Mouse (Mus musculus) heart, postnatal 14 days (tissue): ENCODE results near the gene Tnip1. TPM values are rescaled to one million over a fixed set of nuclear protein-coding genes. Genes with fewer than 3 reads are reported as not detected.
"Not testable (repeated sequence)": the region's sequence is repeated elsewhere in the genome, so short reads cannot be mapped to it uniquely, and the experiment has no call there.

Experiments used
- DNase-seq, 2 experiments: peaks; one replicate each; pipeline ENCODE4 v3.0.0; 2021 to 2022
- intact Hi-C: fragments of 180-260 bp; cut with DNase I; formaldehyde crosslinking; loops from one replicate; pipeline ENCODE4 v1.15.1; 2025
- total RNA-seq, 2 experiments: library from RNA; stranded (reverse); gene quantifications; 2 replicates each; pipeline ENCODE4 v1.2.3; 2021

The Tnip1 gene
- total RNA-seq, 2 experiments from 2014 or later: 27.7 to 30.4 TPM

DNA sequence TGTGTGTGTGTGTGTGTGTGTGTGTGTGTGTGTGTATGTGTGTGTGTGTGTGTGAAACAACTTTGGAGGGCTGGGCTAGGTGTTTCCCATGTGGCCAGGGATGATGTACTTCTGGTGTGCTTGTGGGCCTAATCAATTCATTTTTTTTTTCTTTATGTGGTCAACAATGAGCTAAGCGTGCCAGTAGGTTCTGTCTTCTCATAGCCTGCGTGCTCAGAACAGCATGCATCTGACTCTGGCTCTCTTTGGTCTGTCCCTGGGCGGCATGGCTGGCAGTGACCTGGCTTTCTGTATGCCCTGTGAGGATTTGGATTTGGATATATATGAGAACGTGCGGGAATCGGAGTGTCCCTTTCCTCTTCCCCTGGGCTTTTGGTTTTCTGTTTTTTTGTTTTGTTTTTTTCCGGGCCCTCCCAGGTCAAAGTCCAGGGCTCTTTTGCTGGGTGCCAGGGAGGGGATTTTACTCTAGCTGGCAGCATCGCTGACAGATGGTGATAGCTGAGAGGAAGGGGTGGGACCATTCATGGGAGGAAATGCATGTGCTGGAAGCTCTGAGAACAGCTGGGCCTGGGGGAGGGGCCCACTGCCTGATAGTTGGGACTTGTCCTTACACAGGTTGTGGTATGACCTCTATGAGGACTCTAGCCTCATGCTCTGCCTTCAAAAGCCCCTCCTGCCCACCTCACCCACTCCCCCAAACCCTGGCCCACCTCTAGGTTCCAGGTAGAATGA lies 10.9 kb upstream of the Tnip1 start:
- DNase-seq: peak; percentile 54 to 67
- intact Hi-C loops: no loop called here

DNA sequence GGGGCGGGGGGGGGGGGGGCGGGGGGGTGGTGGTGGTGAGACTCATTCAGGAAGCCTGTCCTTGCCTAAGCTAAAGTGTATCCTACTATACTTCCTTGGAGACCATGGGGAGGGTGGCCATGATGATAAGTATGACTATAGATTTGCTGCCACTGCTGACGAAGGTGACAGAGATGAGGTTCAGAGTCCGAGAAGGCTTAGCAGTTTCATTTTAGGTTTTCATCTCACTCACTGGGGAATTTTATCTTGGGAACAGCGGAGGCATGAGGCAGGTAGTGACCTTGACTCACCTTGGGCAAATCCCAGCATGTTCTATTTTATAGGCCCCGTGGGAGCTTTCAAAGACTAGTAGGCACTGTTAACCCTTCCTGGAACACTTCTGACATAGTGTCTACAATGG lies 10.1 kb upstream of the Tnip1 start:
- intact Hi-C loops: no loop called here

GRCm38 (mm10) chr11:54972049-54972723 lies 9.5 kb upstream of the Tnip1 start:
- DNase-seq: no peak
- intact Hi-C loops: no loop called here

More for the DNA sequence above, 10.1 kb upstream of the Tnip1 start:
- DNase-seq: no peak

DNA sequence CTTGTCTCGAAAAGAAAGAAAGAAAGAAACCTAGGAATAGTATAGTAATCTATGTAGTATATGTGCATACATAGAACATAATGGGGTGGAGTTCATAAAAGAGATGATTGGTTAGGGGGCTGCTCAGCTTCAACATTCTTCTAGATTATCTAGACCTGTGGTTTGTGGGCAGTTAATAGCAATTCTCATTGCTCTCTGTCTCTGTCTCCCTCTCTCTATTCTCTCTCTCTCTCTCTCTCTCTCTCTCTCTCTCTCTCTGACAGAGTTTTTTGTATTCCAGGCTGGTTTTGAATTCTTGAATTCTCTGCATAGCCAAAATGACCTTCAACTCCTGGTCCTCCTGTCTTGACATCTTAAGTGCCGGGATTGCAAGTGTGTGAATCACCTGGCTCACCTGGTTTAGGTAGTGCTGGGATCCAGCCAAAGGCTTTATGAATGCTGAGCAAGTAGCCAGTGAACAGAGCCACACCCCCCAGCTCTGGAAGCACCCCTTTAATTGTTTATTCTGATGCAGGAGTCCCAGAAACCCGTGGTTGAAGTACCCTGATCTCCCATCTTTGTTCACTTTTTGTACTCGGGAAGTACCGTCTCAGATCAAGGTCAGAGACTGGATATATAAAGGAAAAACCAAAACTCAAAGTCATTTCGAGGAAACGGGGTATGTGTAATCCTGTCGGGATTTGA lies 8.8 kb upstream of the Tnip1 start:
- intact Hi-C loops: no loop called here

DNA sequence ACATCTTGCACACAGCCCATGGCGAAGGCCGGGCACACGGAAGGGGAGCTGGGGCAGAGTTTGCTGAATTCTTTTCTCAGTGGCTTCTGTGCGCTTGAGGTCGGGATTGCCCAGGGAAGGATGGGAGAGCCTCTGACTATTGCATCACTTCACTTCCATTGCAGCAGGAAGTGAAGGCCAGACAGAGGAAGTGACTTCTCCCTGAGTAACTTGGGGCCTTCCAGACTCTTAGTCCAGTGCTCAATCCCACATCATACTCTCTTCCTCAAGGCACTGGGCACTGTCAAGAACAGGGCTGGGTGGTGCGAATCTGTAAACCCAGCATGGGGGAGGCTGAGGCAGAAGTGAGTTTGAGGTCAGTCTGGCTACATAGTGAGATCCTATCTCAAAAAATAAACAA lies 2.5 kb upstream of the Tnip1 start:
- DNase-seq: no peak
- intact Hi-C loops: no loop called here

More for the DNA sequence above, 8.8 kb upstream of the Tnip1 start:
- DNase-seq: no peak

GRCm38 (mm10) chr11:54961921-54962320 lies 796 bp downstream of the Tnip1 start:
- intact Hi-C loops: no loop called here
- DNase-seq: no peak

- DNase-seq: no peak
- intact Hi-C loops: no loop called here
Observed at GRCm38 (mm10) chr11:54961164-54961850, 1.4 kb downstream of the Tnip1 start.

GRCm38 (mm10) chr11:54960251-54960650 lies 2.5 kb downstream of the Tnip1 start:
- intact Hi-C loops: no loop called here

DNA sequence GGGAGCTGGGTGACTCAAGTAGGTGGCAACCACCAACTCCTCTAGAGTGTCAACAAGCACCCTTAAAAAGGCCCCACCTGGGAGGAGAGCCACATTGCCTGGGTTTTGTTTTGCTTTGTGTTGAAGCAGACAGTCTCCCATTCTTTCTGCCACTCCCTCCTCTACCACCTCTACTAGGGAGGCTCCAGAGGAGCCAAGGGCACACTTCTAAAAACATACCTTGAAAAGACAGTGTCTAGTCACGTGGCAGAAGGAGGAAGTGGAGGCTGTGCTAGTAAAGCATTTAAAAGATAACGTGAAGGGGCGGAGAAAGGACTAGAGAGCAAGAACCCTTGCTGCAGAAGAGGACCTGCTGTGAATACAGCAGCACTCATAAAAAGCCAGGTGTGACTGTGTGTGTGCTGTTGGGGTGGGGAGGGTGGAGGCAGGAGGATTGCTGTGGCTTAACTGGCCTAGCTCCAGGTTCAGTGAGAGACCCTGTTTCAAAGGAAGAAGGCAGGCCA lies 4.1 kb downstream of the Tnip1 start:
- intact Hi-C loops: no loop called here

More at GRCm38 (mm10) chr11:54960251-54960650, 2.5 kb downstream of the Tnip1 start:
- DNase-seq: no peak

GRCm38 (mm10) chr11:54957708-54958107 lies 5.0 kb downstream of the Tnip1 start:
- DNase-seq, intact Hi-C loops: not testable (repeated sequence)

More for the DNA sequence above, 4.1 kb downstream of the Tnip1 start:
- no peak for DNase-seq

GRCm38 (mm10) chr11:54956912-54957311 lies 5.8 kb downstream of the Tnip1 start:
- intact Hi-C loops: no loop called here
- DNase-seq: no peak

GRCm38 (mm10) chr11:54955735-54956480 lies 6.8 kb downstream of the Tnip1 start:
- DNase-seq: peak; percentile 98 to 99
- intact Hi-C loops: no loop called here

DNA sequence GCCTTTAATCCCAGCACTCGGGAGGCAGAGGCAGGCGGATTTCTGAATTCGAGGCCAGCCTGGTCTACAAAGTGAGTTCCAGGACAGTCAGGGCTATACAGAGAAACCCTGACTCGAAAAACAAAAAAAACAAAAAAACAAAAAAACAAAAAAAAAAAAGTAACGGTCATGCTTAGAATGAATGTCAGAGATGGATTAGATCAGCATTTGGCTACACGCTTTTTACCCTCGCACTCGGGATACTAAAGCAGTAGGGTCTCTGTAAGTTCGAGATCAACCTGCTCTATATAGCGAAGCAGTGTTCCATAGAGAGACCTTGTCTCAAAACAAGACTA lies 7.3 kb downstream of the Tnip1 start:
- intact Hi-C loops, DNase-seq: not testable (repeated sequence)

DNA sequence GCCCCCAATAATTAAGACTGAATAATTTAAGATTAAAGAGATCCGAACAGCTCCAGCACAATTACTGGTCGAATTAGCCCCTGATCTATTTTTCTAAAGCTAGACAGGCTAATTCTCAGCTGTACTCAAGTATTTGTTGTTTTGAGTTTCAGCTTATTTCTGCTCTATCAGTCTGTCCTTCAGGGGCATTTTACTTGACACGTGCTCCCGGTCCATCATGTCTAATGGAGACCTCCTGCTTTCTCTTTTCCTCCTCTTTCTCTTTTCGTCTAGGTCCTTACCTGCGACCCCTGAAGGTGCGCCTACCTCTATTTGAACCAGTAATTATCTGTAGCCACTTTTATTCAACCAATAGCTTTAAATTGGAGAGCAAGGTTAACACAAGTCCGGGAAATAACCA lies 8.0 kb downstream of the Tnip1 start:
- intact Hi-C loops: no loop called here
- no peak for DNase-seq

GRCm38 (mm10) chr11:54953993-54954446 lies 8.7 kb downstream of the Tnip1 start:
- no peak for DNase-seq
- intact Hi-C loops: no loop called here

DNA sequence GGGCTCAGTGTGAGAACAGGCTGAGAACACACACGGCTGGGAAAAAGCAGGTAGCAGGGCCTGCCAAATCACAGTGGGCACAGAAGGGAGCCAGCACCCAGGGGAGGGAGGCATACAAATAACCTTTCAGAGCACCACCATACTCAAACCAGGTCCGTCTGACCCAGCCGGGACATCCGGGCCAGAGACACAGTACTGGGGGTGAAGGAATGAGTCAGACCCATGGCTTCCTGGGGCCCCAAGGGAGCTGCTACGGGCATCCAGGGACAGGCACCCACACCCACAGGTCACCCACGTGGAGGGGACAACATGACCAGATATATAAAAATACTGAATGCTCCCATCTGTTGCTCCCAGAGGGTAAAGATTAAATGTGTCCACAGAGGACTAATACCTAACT lies 10.1 kb downstream of the Tnip1 start:
- DNase-seq: no peak
- intact Hi-C loops: no loop called here

DNA sequence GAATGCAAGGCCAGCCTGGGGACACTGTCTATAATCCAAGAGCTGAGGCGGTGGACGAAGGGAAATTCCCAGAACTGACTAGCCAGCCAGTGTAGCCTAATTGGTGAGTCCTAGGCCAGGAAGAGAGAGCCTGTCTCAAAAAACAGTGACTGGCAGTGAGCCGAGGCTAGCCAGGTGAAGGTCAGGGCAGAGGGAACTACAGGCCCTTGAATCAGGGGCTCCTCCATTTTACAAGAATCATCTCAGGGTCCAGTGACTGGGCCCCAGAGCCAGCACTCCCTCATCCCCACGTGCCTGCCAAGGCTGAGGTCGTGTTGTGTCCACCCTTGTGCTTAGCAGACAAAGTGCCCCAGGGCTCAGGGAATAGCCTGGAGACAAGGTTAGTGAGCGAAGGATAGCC lies 12.0 kb downstream of the Tnip1 start:
- DNase-seq: no peak
- intact Hi-C loops: no loop called here

- DNase-seq: no peak
- intact Hi-C loops: no loop called here
Observed at GRCm38 (mm10) chr11:54949717-54950116, 13.0 kb downstream of the Tnip1 start.

DNA sequence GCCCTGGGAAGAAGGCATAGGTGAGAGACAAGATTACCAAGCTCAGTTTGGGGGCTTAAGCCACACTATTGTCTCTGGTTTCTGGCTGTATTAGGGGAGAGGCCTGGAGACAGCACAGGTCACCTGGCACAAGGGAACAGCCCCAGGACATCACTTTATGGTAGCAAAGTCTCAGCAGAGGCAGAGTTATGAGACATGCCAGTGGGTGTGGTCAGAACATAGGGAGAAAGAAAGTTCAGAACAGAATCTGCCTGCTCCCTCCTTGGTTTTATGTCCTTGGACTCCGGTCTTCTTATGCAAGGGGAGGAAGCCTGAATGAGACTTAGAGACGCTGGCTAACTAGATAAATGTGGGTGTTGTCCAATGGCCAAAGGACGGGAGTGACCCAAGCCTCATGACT lies 18.0 kb downstream of the Tnip1 start:
- DNase-seq: no peak
- intact Hi-C loops: no loop called here

GRCm38 (mm10) chr11:54940056-54940455 lies 22.7 kb downstream of the Tnip1 start:
- intact Hi-C loops: no loop called here
- no peak for DNase-seq
